Mouse (Mus musculus): ENCODE measurements around the gene Eef2kmt.

DNA sequence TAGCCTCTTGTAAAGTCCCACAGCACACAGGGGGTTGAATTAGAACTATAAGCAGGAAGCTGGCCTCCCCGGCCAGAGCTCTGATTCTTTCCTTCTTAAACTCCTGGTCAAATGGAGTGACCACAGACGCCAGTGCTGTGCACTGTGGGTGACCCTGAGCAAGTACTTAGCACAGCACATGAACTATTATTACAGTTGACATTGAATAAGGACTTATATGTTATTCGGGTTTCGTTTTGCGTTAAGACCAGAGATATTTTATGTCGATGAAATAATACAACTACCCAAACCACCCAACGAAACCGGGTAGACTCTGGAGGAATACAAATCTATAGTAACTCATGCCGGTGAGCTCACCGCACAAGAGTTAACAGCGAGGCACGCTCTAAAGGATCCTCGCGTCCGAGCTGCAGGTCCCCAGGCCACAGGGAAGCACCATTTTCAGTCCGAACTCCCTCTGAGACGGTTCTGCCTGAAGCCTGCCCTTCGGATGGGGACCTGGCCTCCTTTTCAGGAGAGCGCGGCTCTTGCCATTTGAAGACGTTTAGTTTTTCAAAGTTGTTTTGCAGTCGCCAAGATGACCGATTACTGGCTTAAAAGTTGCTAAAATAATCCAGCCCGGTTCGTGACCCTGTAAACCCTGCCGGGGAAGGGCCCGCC is 572 bp downstream of the Eef2kmt start:
- no peak for TF ChIP-seq CTCF (IDR thresholded peaks at IDR 0.05)
- no peak for TF ChIP-seq EP300 (IDR thresholded peaks at IDR 0.05)

Measured in lung, postnatal 0 days (tissue).